Mouse (Mus musculus): ENCODE data around the gene Dusp13. TPM values are rescaled to one million over a fixed set of nuclear protein-coding genes. Genes with fewer than 3 reads are reported as not detected.

Gene Dusp13
- polyA plus RNA-seq, 1 experiment from 2014 or later: 2.2 TPM

- Histone ChIP-seq H3K4me3 (ENCODE audit: low read depth, low read length) (no peak overlapping the region), H3K27me3 (replicated peaks; ENCODE audit: control insufficient read depth, insufficient read depth, low read length) (no peaks in the 10 kb centered on the region), H3K4me1 (ENCODE audit: control insufficient read depth, insufficient read depth, low read length) (peaks cover 8% of the 10 kb centered on the region; the same call in 1 of the 2 replicates), H3K9me3 (ENCODE audit: control insufficient read depth, low read length) (no peaks in the 10 kb centered on the region), H3K36me3 (ENCODE audit: control insufficient read depth, insufficient read depth, low read length) (no peaks in the 10 kb centered on the region), H3K27ac (replicated peaks; ENCODE audit: low read depth, low read length) (no peak overlapping the region), H3K4me2 (ENCODE audit: low read depth, low read length) (no peak overlapping the region), H3K9ac (ENCODE audit: low read depth, low read length) (no peak overlapping the region)
- no peak for ATAC-seq (ENCODE audit: low read depth)
- WGBS: 86% methylated on average over 4 of the region's 4 CpGs
- no peak for DNase-seq (ENCODE audit: low spot score)
Observed at GRCm38 (mm10) chr14:21753367-21753766, 2.4 kb upstream of the Dusp13 start.

- 0 out of 2 replicates have a peak overlapping the region, but pooled peaks have one; percentile 99 for H3K4me3 ChIP-seq (ENCODE audit: low read depth, low read length)
- DNase-seq (ENCODE audit: low spot score) (no peak), ATAC-seq (ENCODE audit: low read depth) (no peak)
- 85% methylated on average over 3 of the region's 3 CpGs for WGBS
- no peak overlapping the region for H3K27ac ChIP-seq (replicated peaks; ENCODE audit: low read depth, low read length)
- peaks cover 8% of the 10 kb centered on the region; the same call in 1 of the 2 replicates for H3K4me1 ChIP-seq (ENCODE audit: control insufficient read depth, insufficient read depth, low read length)
- no peak overlapping the region for H3K9ac ChIP-seq (ENCODE audit: low read depth, low read length)
- no peaks in the 10 kb centered on the region for H3K9me3 ChIP-seq (ENCODE audit: control insufficient read depth, low read length)
- H3K27me3 ChIP-seq (replicated peaks; ENCODE audit: control insufficient read depth, insufficient read depth, low read length): no peaks in the 10 kb centered on the region
- H3K36me3 ChIP-seq (ENCODE audit: control insufficient read depth, insufficient read depth, low read length): no peaks in the 10 kb centered on the region
- H3K4me2 ChIP-seq (ENCODE audit: low read depth, low read length): peak overlapping the region; percentile 69; the same call in 1 of the 2 replicates
Observed at GRCm38 (mm10) chr14:21752411-21752810, 1.4 kb upstream of the Dusp13 start.

GRCm38 (mm10) chr14:21750008-21750880 is 737 bp downstream of the Dusp13 start, which contains the start of gene Samd8:
Gene Samd8, plus strand, starts transcription at chr14:21750531.
- ATAC-seq (ENCODE audit: low read depth) (peak; percentile 83), DNase-seq (ENCODE audit: low spot score) (peak; percentile 91)
- Histone ChIP-seq H3K9ac (ENCODE audit: low read depth, low read length) (peak within 1 kb of the TSS; percentile 85), H3K36me3 (ENCODE audit: control insufficient read depth, insufficient read depth, low read length) (no peaks in the 10 kb centered on the region), H3K9me3 (ENCODE audit: control insufficient read depth, low read length) (no peaks in the 10 kb centered on the region), H3K27me3 (replicated peaks; ENCODE audit: control insufficient read depth, insufficient read depth, low read length) (no peaks in the 10 kb centered on the region), H3K4me3 (ENCODE audit: low read depth, low read length) (peak within 1 kb of the TSS; percentile 99), H3K27ac (replicated peaks; ENCODE audit: low read depth, low read length) (peak within 1 kb of the TSS; percentile 78), H3K4me2 (ENCODE audit: low read depth, low read length) (peak within 1 kb of the TSS; percentile 69), H3K4me1 (ENCODE audit: control insufficient read depth, insufficient read depth, low read length) (peaks cover 8% of the 10 kb centered on the region; the same call in 1 of the 2 replicates)
- 7% methylated on average over 45 of the region's 52 CpGs for whole genome bisulfite sequencing

- no peaks in the 10 kb centered on the region for H3K36me3 ChIP-seq (ENCODE audit: control insufficient read depth, insufficient read depth, low read length)
- H3K9ac ChIP-seq (ENCODE audit: low read depth, low read length): no peak overlapping the region
- H3K27ac ChIP-seq (replicated peaks; ENCODE audit: low read depth, low read length): no peak overlapping the region
- no peaks in the 10 kb centered on the region for H3K27me3 ChIP-seq (replicated peaks; ENCODE audit: control insufficient read depth, insufficient read depth, low read length)
- WGBS: 42% methylated on average over 15 of the region's 15 CpGs
- H3K9me3 ChIP-seq (ENCODE audit: control insufficient read depth, low read length): no peaks in the 10 kb centered on the region
- peak; percentile 26 for DNase-seq (ENCODE audit: low spot score)
- ATAC-seq (ENCODE audit: low read depth): no peak
- no peak overlapping the region for H3K4me3 ChIP-seq (ENCODE audit: low read depth, low read length)
- H3K4me1 ChIP-seq (ENCODE audit: control insufficient read depth, insufficient read depth, low read length): peaks cover 8% of the 10 kb centered on the region; the same call in 1 of the 2 replicates
- H3K4me2 ChIP-seq (ENCODE audit: low read depth, low read length): no peak overlapping the region
Observed at GRCm38 (mm10) chr14:21748142-21748870, 2.7 kb downstream of the Dusp13 start.

GRCm38 (mm10) chr14:21747436-21748141 is 3.4 kb downstream of the Dusp13 start:
- Histone ChIP-seq H3K4me3 (ENCODE audit: low read depth, low read length) (no peak overlapping the region), H3K27ac (replicated peaks; ENCODE audit: low read depth, low read length) (no peak overlapping the region), H3K9me3 (ENCODE audit: control insufficient read depth, low read length) (no peaks in the 10 kb centered on the region), H3K4me2 (ENCODE audit: low read depth, low read length) (no peak overlapping the region), H3K4me1 (ENCODE audit: control insufficient read depth, insufficient read depth, low read length) (0 out of 2 replicates have a peak, but pooled peaks cover 8% of the 10 kb centered on the region), H3K9ac (ENCODE audit: low read depth, low read length) (no peak overlapping the region), H3K36me3 (ENCODE audit: control insufficient read depth, insufficient read depth, low read length) (no peaks in the 10 kb centered on the region), H3K27me3 (replicated peaks; ENCODE audit: control insufficient read depth, insufficient read depth, low read length) (no peaks in the 10 kb centered on the region)
- DNase-seq (ENCODE audit: low spot score) (no peak), ATAC-seq (ENCODE audit: low read depth) (no peak)
- WGBS: 73% methylated on average over 14 of the region's 14 CpGs

GRCm38 (mm10) chr14:21746846-21747245 is 4.1 kb downstream of the Dusp13 start:
- Histone ChIP-seq H3K4me2 (ENCODE audit: low read depth, low read length) (no peak overlapping the region), H3K9ac (ENCODE audit: low read depth, low read length) (no peak overlapping the region), H3K27me3 (replicated peaks; ENCODE audit: control insufficient read depth, insufficient read depth, low read length) (no peaks in the 10 kb centered on the region), H3K9me3 (ENCODE audit: control insufficient read depth, low read length) (no peaks in the 10 kb centered on the region), H3K27ac (replicated peaks; ENCODE audit: low read depth, low read length) (no peak overlapping the region), H3K4me3 (ENCODE audit: low read depth, low read length) (no peak overlapping the region), H3K4me1 (ENCODE audit: control insufficient read depth, insufficient read depth, low read length) (0 out of 2 replicates have a peak, but pooled peaks cover 7% of the 10 kb centered on the region), H3K36me3 (ENCODE audit: control insufficient read depth, insufficient read depth, low read length) (no peaks in the 10 kb centered on the region)
- no peak for ATAC-seq (ENCODE audit: low read depth)
- no peak for DNase-seq (ENCODE audit: low spot score)
- WGBS: 87% methylated on average over 2 of the region's 2 CpGs

- no peak overlapping the region for H3K4me3 ChIP-seq (ENCODE audit: low read depth, low read length)
- DNase-seq (ENCODE audit: low spot score) (no peak), ATAC-seq (ENCODE audit: low read depth) (no peak)
- no peaks in the 10 kb centered on the region for H3K9me3 ChIP-seq (ENCODE audit: control insufficient read depth, low read length)
- no peak overlapping the region for H3K27ac ChIP-seq (replicated peaks; ENCODE audit: low read depth, low read length)
- H3K4me2 ChIP-seq (ENCODE audit: low read depth, low read length): no peak overlapping the region
- 0 out of 2 replicates have a peak, but pooled peaks cover 3% of the 10 kb centered on the region for H3K4me1 ChIP-seq (ENCODE audit: control insufficient read depth, insufficient read depth, low read length)
- 86% methylated on average over 8 of the region's 8 CpGs for WGBS
- no peaks in the 10 kb centered on the region for H3K27me3 ChIP-seq (replicated peaks; ENCODE audit: control insufficient read depth, insufficient read depth, low read length)
- H3K36me3 ChIP-seq (ENCODE audit: control insufficient read depth, insufficient read depth, low read length): no peaks in the 10 kb centered on the region
- no peak overlapping the region for H3K9ac ChIP-seq (ENCODE audit: low read depth, low read length)
Observed at GRCm38 (mm10) chr14:21746251-21746650, 4.7 kb downstream of the Dusp13 start.

- DNase-seq (ENCODE audit: low spot score): no peak
- no peak overlapping the region for H3K27ac ChIP-seq (replicated peaks; ENCODE audit: low read depth, low read length)
- WGBS: 66% methylated on average over 5 of the region's 5 CpGs
Observed at GRCm38 (mm10) chr14:21745149-21745548, 5.8 kb downstream of the Dusp13 start.

More at GRCm38 (mm10) chr14:21745149-21745548, 5.8 kb downstream of the Dusp13 start:
- H3K9me3 ChIP-seq (ENCODE audit: control insufficient read depth, low read length): no peaks in the 10 kb centered on the region
- 0 out of 2 replicates have a peak, but pooled peaks cover 3% of the 10 kb centered on the region for H3K4me1 ChIP-seq (ENCODE audit: control insufficient read depth, insufficient read depth, low read length)
- no peak overlapping the region for H3K4me2 ChIP-seq (ENCODE audit: low read depth, low read length)
- no peak overlapping the region for H3K4me3 ChIP-seq (ENCODE audit: low read depth, low read length)
- no peaks in the 10 kb centered on the region for H3K36me3 ChIP-seq (ENCODE audit: control insufficient read depth, insufficient read depth, low read length)
- no peak for ATAC-seq (ENCODE audit: low read depth)
- no peaks in the 10 kb centered on the region for H3K27me3 ChIP-seq (replicated peaks; ENCODE audit: control insufficient read depth, insufficient read depth, low read length)
- H3K9ac ChIP-seq (ENCODE audit: low read depth, low read length): no peak overlapping the region
